9 mouse cellular contexts compared by ENCODE assay signal in genomic region chr7:83477661-83478121, GRCm38 (mm10).
DNase-seq lines count a peak whose midpoint lies in the region; ATAC-seq and TF ChIP-seq lines count a peak whose summit lies in the region.
"Had no signal": no experiment of that assay in that cellular context is flagged by ENCODE, and none has a peak within 500 bp of the region (broad histone marks: within the 10 kb centered on the region; RNA-seq: fewer than 3 reads in every experiment).

No protein-coding gene starts in this region.

- ATAC-seq in hindbrain, embryonic 12.5 days (ENCODE audit: low FRiP score), result peak; percentile 38; the same call in 1 of the 2 replicates
- ATAC-seq in intestine, embryonic 16.5 days, result peak; percentile 25
- ATAC-seq in lung, postnatal 0 days, result no peak

- TF ChIP-seq CTCF in gastrocnemius, adult 2 months (IDR thresholded peaks at IDR 0.05), result no peak
- no peak for TF ChIP-seq CTCF in lung, postnatal 0 days (IDR thresholded peaks at IDR 0.05)

- no peak overlapping the region for H3K9ac ChIP-seq in hindbrain, embryonic 12.5 days
- no peak overlapping the region for H3K9ac ChIP-seq in intestine, embryonic 16.5 days (ENCODE audit: low read depth, low read length)
- H3K9ac ChIP-seq in lung, postnatal 0 days (replicated peaks; ENCODE audit: low read depth), result no peak overlapping the region

- 24% methylated on average over 7 of the region's 7 CpGs for WGBS in hindbrain, embryonic 12.5 days
- 57% methylated on average over 7 of the region's 7 CpGs for WGBS in hindbrain, embryonic 10.5 days
- WGBS in intestine, embryonic 16.5 days, result 21% methylated on average over 7 of the region's 7 CpGs
- WGBS in lung, postnatal 0 days, result 20% methylated on average over 7 of the region's 7 CpGs

- H3K4me1 ChIP-seq in hindbrain, embryonic 12.5 days, result 0 out of 2 replicates have a peak, but pooled peaks cover 2% of the 10 kb centered on the region
- H3K4me1 ChIP-seq in hindbrain, embryonic 10.5 days (replicated peaks), result peaks cover 7% of the 10 kb centered on the region
- H3K4me1 ChIP-seq in intestine, embryonic 16.5 days (ENCODE audit: control insufficient read depth, insufficient read depth, low read length), result peaks cover 30% of the 10 kb centered on the region
- no peaks in the 10 kb centered on the region; the same call in 1 of the 2 replicates for H3K4me1 ChIP-seq in lung, postnatal 0 days (ENCODE audit: insufficient read depth, low read depth, low read length)

- peak overlapping the region; percentile 35; the same call in 1 of the 2 replicates for H3K27ac ChIP-seq in hindbrain, embryonic 12.5 days
- H3K27ac ChIP-seq in hindbrain, embryonic 10.5 days, result no peak overlapping the region
- peak overlapping the region; percentile 36; the same call in 1 of the 2 replicates for H3K27ac ChIP-seq in intestine, embryonic 16.5 days (ENCODE audit: low read length)
- H3K27ac ChIP-seq in gastrocnemius, adult 2 months, result no peak overlapping the region
- no peak overlapping the region for H3K27ac ChIP-seq in lung, postnatal 0 days (ENCODE audit: low read length)

- H3K4me2 ChIP-seq in hindbrain, embryonic 12.5 days (replicated peaks), result no peak overlapping the region
- H3K4me2 ChIP-seq in intestine, embryonic 16.5 days (ENCODE audit: low read depth, low read length), result no peak overlapping the region
- H3K4me2 ChIP-seq in lung, postnatal 0 days (replicated peaks; ENCODE audit: low read depth, low read length), result no peak overlapping the region

- no peaks in the 10 kb centered on the region for H3K27me3 ChIP-seq in hindbrain, embryonic 12.5 days
- no peaks in the 10 kb centered on the region for H3K27me3 ChIP-seq in hindbrain, embryonic 10.5 days (ENCODE audit: insufficient read depth, poor library complexity, severe bottlenecking)
- H3K27me3 ChIP-seq in intestine, embryonic 16.5 days (replicated peaks; ENCODE audit: control insufficient read depth, insufficient read depth, low read length), result no peaks in the 10 kb centered on the region
- no peaks in the 10 kb centered on the region for H3K27me3 ChIP-seq in lung, postnatal 0 days (replicated peaks; ENCODE audit: insufficient read depth, low read length)

- TF ChIP-seq EP300 in lung, postnatal 0 days (IDR thresholded peaks at IDR 0.05), result no peak

- no peaks in the 10 kb centered on the region for H3K36me3 ChIP-seq in hindbrain, embryonic 12.5 days
- no peaks in the 10 kb centered on the region for H3K36me3 ChIP-seq in hindbrain, embryonic 10.5 days
- no peaks in the 10 kb centered on the region for H3K36me3 ChIP-seq in intestine, embryonic 16.5 days (ENCODE audit: control insufficient read depth, insufficient read depth, low read length)
- H3K36me3 ChIP-seq in lung, postnatal 0 days (ENCODE audit: insufficient read depth, low read length), result no peaks in the 10 kb centered on the region
- H3K36me3 ChIP-seq: G1E had no signal

- H3K4me3 ChIP-seq in hindbrain, embryonic 12.5 days, result no peak overlapping the region
- no peak overlapping the region for H3K4me3 ChIP-seq in hindbrain, embryonic 10.5 days
- H3K4me3 ChIP-seq in intestine, embryonic 16.5 days (ENCODE audit: low read length), result no peak overlapping the region
- H3K4me3 ChIP-seq in gastrocnemius, adult 2 months, result no peak overlapping the region
- no peak overlapping the region for H3K4me3 ChIP-seq in lung, postnatal 0 days (ENCODE audit: low read depth, low read length)

- DNase-seq in hindbrain, embryonic 10.5 days (ENCODE audit: low spot score), result no peak
- peak; percentile 29 for DNase-seq in NIH3T3 (ENCODE audit: low read depth)
- peak; percentile 83 to 89 for DNase-seq in cerebellum, postnatal 10 days
- no peak for DNase-seq in gastrocnemius, adult 2 months
- no peak for DNase-seq in right cerebral cortex, postnatal 25 days
- no peak for DNase-seq in lung, postnatal 0 days (ENCODE audit: low spot score)

- no peaks in the 10 kb centered on the region for H3K9me3 ChIP-seq in hindbrain, embryonic 12.5 days (replicated peaks)
- no peaks in the 10 kb centered on the region for H3K9me3 ChIP-seq in hindbrain, embryonic 10.5 days
- no peaks in the 10 kb centered on the region for H3K9me3 ChIP-seq in intestine, embryonic 16.5 days (ENCODE audit: control insufficient read depth, low read length)
- no peaks in the 10 kb centered on the region for H3K9me3 ChIP-seq in lung, postnatal 0 days (ENCODE audit: low read length)
- H3K9me3 ChIP-seq: G1E had no signal

- intact Hi-C loops in gastrocnemius, adult 2 months (cut with DNase I), result no loop called here

Comparison
In these comparisons a context has a peak if more than half of its experiments do, and no peak if none do; other contexts are left out.
1. H3K27ac ChIP-seq: peak in hindbrain, embryonic 12.5 days (single experiment) and intestine, embryonic 16.5 days (single experiment); none in hindbrain, embryonic 10.5 days (single experiment), gastrocnemius, adult 2 months (single experiment) and lung, postnatal 0 days (single experiment).
2. DNase-seq: peak in NIH3T3 (single experiment) and cerebellum, postnatal 10 days (2 of 2); none in hindbrain, embryonic 10.5 days (single experiment), gastrocnemius, adult 2 months (single experiment), right cerebral cortex, postnatal 25 days (single experiment) and lung, postnatal 0 days (single experiment).